Mouse (Mus musculus) limb, embryonic 15.5 days (tissue): ENCODE data around the gene Ltbp3. TPM values are rescaled to one million over a fixed set of nuclear protein-coding genes. Genes with fewer than 3 reads are reported as not detected.

ENCODE experiments used
- ATAC-seq: fragments of 200-750 bp; cut with Nextera tagmentation; 2 replicates; pipeline ENCODE4 v1.8.0; 2017; ENCODE audit warnings: low read depth, moderate TSS enrichment; ENCODE audit not compliant: insufficient number of reproducible peaks, low FRiP score, low TSS enrichment
- H3K27ac ChIP-seq: fragments of 300-500 bp; sonication (generic); 2 replicates; pipeline ENCODE4 v1.5.1; 2015; ENCODE audit warnings: moderate library complexity, mild to moderate bottlenecking, inconsistent platforms
- H3K27me3 ChIP-seq: fragments of 300-500 bp; sonication (generic); 2 replicates; pipeline ENCODE4 v1.6.1; 2015; ENCODE audit warnings: inconsistent platforms
- H3K36me3 ChIP-seq: fragments of 300-500 bp; sonication (generic); 2 replicates; pipeline ENCODE4 v1.6.1; 2015; ENCODE audit warnings: inconsistent platforms
- H3K4me1 ChIP-seq: fragments of 300-500 bp; sonication (generic); 2 replicates; pipeline ENCODE4 v1.6.1; 2015; ENCODE audit warnings: inconsistent platforms
- H3K4me2 ChIP-seq: fragments of 300-500 bp; sonication (generic); 2 replicates; pipeline ENCODE4 v1.6.1; 2015; ENCODE audit warnings: mild to moderate bottlenecking, inconsistent platforms
- H3K4me3 ChIP-seq: fragments of 300-500 bp; sonication (generic); 2 replicates; pipeline ENCODE4 v1.5.1; 2015; ENCODE audit warnings: mild to moderate bottlenecking, inconsistent platforms
- H3K9ac ChIP-seq: fragments of 300-500 bp; sonication (generic); 2 replicates; pipeline ENCODE4 v1.6.1; 2015; ENCODE audit warnings: inconsistent platforms
- H3K9me3 ChIP-seq: fragments of 300-500 bp; sonication (generic); 2 replicates; pipeline ENCODE4 v1.6.1; 2016; ENCODE audit warnings: inconsistent platforms
- WGBS: fragments of 180-500 bp; shearing (Covaris S2); methylation state at CpG from one replicate; pipeline ENCODE4 v1.1.7; 2015; 5-methylcytosine and 5-hydroxymethylcytosine counted together
- polyA plus RNA-seq: library from polyadenylated mRNA; unstranded; fragments of >200 nt; fragmentation: Nextera tagmentation; extraction: Ambion mirVana; gene quantifications from 2 replicates; pipeline ENCODE4 v1.2.1, GENCODE M21; 2015

The Ltbp3 gene
- polyA plus RNA-seq, 1 experiment from 2014 or later = 64.3 TPM

GRCm38 (mm10) chr19:5742241-5742641 lies 1.5 kb downstream of the Ltbp3 start:
- Histone ChIP-seq H3K4me3 (peak overlapping the region; percentile 81), H3K36me3 (peaks cover under 1% of the 10 kb centered on the region; the same call in 1 of the 2 replicates), H3K9ac (peak overlapping the region; percentile 89), H3K27me3 (no peaks in the 10 kb centered on the region), H3K4me1 (peaks cover 67% of the 10 kb centered on the region), H3K4me2 (peak overlapping the region; percentile 86), H3K27ac (peak overlapping the region; percentile 99), H3K9me3 (no peaks in the 10 kb centered on the region)
- 1% methylated on average over 32 of the region's 32 CpGs for WGBS
- ATAC-seq = no peak

- H3K4me2 ChIP-seq = peak overlapping the region; percentile 86
- peaks cover 12% of the 10 kb centered on the region for H3K36me3 ChIP-seq
- peaks cover 67% of the 10 kb centered on the region for H3K4me1 ChIP-seq
- no peaks in the 10 kb centered on the region for H3K9me3 ChIP-seq
- peaks cover 2% of the 10 kb centered on the region; the same call in 1 of the 2 replicates for H3K27me3 ChIP-seq
- H3K9ac ChIP-seq = 0 out of 2 replicates have a peak overlapping the region, but pooled peaks have one; percentile 11
- no peak for ATAC-seq
- H3K27ac ChIP-seq = no peak overlapping the region
- WGBS = 62% methylated on average over 5 of the region's 5 CpGs
- peak overlapping the region; percentile 81 for H3K4me3 ChIP-seq
Observed at GRCm38 (mm10) chr19:5743576-5743975, 2.9 kb downstream of the Ltbp3 start.

GRCm38 (mm10) chr19:5745756-5746710 lies 5.3 kb downstream of the Ltbp3 start:
- Histone ChIP-seq H3K4me3 (peak overlapping the region; percentile 23), H3K9me3 (no peaks in the 10 kb centered on the region), H3K4me1 (peaks cover 52% of the 10 kb centered on the region), H3K4me2 (peak overlapping the region; percentile 41), H3K9ac (peak overlapping the region; percentile 23; the same call in 1 of the 2 replicates), H3K36me3 (peaks cover 30% of the 10 kb centered on the region), H3K27me3 (peaks cover 19% of the 10 kb centered on the region), H3K27ac (no peak overlapping the region)
- 7% methylated on average over 36 of the region's 36 CpGs for WGBS
- no peak for ATAC-seq

DNA sequence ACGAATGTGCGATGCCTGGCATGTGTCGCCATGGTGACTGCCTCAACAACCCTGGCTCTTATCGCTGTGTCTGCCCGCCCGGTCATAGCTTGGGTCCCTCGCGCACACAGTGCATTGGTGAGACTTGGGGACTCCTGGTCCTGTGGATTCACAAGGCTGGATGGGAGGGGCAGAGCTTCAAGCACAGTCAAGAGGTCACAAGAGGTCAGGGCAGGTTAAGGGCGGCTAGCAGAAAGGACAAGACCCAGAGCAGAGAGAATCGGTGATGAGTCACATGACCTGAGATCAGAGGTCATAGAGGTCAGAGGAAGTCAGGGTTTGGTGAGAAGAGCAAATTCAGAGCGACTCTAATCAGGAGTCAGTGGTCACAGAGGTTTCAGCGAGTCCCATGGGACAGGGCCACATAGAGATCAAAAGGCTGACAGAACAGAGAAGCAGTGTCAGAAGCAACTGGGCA lies 6.2 kb downstream of the Ltbp3 start:
- Histone ChIP-seq H3K36me3 (peaks cover 38% of the 10 kb centered on the region), H3K9me3 (no peaks in the 10 kb centered on the region), H3K4me3 (no peak overlapping the region), H3K9ac (no peak overlapping the region), H3K27ac (no peak overlapping the region), H3K4me2 (no peak overlapping the region), H3K4me1 (peaks cover 53% of the 10 kb centered on the region), H3K27me3 (peaks cover 23% of the 10 kb centered on the region)
- 49% methylated on average over 12 of the region's 12 CpGs for WGBS
- no peak for ATAC-seq

DNA sequence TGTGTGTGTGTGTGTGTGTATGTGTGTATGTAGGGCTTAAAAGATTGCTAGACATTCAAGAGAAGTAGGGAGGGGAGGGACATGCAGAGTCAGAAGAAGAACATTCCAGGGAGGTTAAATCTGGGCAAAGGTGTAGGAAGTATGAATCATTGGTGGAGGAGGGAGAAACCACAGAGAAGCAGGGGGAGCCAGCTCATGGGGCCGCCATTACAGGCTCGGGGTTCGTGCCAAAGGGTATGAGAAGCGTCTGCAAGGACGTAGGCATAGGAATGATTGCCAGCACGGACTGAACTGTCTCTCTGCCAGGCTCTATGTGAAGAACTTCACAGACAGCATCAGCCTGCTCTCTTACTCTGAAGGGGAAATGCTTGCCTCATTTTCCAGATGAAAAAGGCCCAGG lies 8.8 kb downstream of the Ltbp3 start:
- peaks cover 30% of the 10 kb centered on the region for H3K27me3 ChIP-seq
- WGBS = 61% methylated on average over 6 of the region's 6 CpGs

DNA sequence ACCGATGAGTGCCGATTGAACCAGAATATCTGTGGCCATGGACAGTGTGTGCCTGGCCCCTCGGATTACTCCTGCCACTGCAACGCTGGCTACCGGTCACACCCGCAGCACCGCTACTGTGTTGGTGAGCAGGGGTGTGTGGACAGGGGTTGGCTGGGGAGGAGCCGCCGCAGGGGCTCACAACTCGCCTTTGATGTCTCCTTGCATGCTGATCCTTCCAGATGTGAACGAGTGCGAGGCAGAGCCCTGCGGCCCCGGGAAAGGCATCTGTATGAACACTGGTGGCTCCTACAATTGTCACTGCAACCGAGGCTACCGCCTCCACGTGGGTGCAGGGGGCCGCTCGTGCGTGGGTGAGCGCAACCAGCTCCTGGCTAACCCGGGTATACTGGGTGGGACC lies 10.2 kb downstream of the Ltbp3 start:
- Histone ChIP-seq H3K9ac (no peak overlapping the region), H3K4me3 (no peak overlapping the region)

More for the DNA sequence above, 8.8 kb downstream of the Ltbp3 start:
- Histone ChIP-seq H3K4me2 (no peak overlapping the region), H3K4me1 (peaks cover 28% of the 10 kb centered on the region), H3K9ac (no peak overlapping the region), H3K4me3 (no peak overlapping the region), H3K9me3 (no peaks in the 10 kb centered on the region), H3K27ac (no peak overlapping the region), H3K36me3 (peaks cover 61% of the 10 kb centered on the region)
- no peak for ATAC-seq

GRCm38 (mm10) chr19:5751742-5752141 lies 11.0 kb downstream of the Ltbp3 start:
- H3K27me3 ChIP-seq = peaks cover 52% of the 10 kb centered on the region
- WGBS = 18% methylated on average over 20 of the region's 20 CpGs
- H3K9me3 ChIP-seq = no peaks in the 10 kb centered on the region
- peaks cover 81% of the 10 kb centered on the region for H3K36me3 ChIP-seq
- peaks cover 17% of the 10 kb centered on the region for H3K4me1 ChIP-seq
- H3K4me2 ChIP-seq = no peak overlapping the region
- no peak overlapping the region for H3K9ac ChIP-seq
- 0 out of 2 replicates have a peak overlapping the region, but pooled peaks have one; percentile 3 for H3K4me3 ChIP-seq
- H3K27ac ChIP-seq = no peak overlapping the region
- no peak for ATAC-seq

More for the DNA sequence above, 10.2 kb downstream of the Ltbp3 start:
- no peak for ATAC-seq
- H3K4me1 ChIP-seq = peaks cover 13% of the 10 kb centered on the region
- peaks cover 45% of the 10 kb centered on the region for H3K27me3 ChIP-seq
- H3K36me3 ChIP-seq = peaks cover 74% of the 10 kb centered on the region
- H3K4me2 ChIP-seq = no peak overlapping the region
- no peak overlapping the region for H3K27ac ChIP-seq
- no peaks in the 10 kb centered on the region for H3K9me3 ChIP-seq
- WGBS = 18% methylated on average over 22 of the region's 22 CpGs

DNA sequence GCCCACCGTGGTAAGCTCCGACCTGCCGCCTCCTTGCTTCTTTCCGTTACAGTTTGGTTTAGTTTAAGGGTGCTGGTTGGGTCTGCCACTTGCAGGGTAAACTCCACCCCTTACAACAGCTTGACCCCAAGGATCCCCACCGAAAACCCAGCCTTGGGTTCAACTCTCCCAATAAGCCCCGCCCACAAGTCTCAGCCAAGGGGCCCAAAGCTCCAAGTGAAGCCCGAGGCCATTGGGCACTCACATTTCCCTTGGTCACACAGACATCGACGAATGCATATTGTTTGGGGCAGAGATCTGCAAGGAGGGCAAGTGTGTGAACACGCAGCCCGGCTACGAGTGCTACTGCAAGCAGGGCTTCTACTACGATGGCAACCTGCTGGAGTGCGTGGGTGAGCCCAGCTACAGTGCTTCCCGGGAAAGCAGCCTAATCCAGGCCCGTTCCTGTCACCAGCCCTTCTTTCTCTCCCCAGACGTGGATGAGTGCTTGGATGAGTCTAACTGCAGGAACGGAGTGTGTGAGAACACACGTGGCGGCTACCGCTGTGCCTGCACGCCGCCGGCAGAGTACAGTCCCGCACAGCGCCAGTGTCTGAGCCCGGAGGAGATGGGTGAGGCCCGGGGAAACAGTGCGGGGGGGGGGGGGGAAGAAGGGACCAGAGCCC lies 15.7 kb downstream of the Ltbp3 start:
- H3K4me1 ChIP-seq = peaks cover 15% of the 10 kb centered on the region
- H3K9ac ChIP-seq = no peak overlapping the region
- 0 out of 2 replicates have a peak overlapping the region, but pooled peaks have one; percentile 22 for H3K4me2 ChIP-seq
- H3K27ac ChIP-seq = no peak overlapping the region
- H3K36me3 ChIP-seq = peaks cover 93% of the 10 kb centered on the region
- 20% methylated on average over 28 of the region's 29 CpGs for WGBS
- H3K27me3 ChIP-seq = peaks cover 42% of the 10 kb centered on the region
- H3K9me3 ChIP-seq = no peaks in the 10 kb centered on the region
- 0 out of 2 replicates have a peak, but pooled peaks have one; percentile 22 for ATAC-seq
- 0 out of 2 replicates have a peak overlapping the region, but pooled peaks have one; percentile 1 for H3K4me3 ChIP-seq

DNA sequence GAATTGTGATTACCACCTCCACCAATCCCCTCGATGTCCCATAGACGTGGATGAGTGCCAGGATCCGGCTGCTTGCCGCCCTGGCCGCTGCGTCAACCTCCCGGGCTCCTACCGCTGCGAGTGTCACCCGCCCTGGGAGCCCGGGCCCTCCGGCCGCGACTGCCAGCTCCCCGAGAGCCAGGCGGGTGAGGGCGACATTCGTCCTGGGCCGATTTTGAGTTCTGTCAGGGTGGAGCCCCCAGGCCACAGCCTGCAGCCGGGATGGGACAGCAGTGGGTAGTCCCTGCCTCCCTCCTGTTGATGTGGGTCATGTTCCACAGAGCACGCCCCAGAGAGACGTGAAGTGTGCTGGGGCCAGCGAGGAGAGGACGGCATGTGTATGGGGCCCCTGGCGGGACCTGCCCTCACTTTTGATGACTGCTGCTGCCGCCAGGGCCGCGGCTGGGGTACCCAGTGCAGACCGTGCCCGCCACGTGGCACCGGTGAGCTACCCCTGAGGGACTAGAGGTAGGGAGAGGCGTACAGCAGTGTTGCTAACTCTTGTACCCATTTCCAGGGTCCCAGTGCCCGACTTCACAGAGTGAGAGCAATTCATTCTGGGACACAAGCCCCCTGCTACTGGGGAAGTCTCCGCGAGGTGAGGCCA lies 16.4 kb downstream of the Ltbp3 start:
- Histone ChIP-seq H3K36me3 (peaks cover 94% of the 10 kb centered on the region), H3K9ac (peak overlapping the region; percentile 26; the same call in 1 of the 2 replicates), H3K9me3 (no peaks in the 10 kb centered on the region), H3K27me3 (peaks cover 42% of the 10 kb centered on the region), H3K4me3 (0 out of 2 replicates have a peak overlapping the region, but pooled peaks have one; percentile 1), H3K27ac (no peak overlapping the region), H3K4me1 (peaks cover 13% of the 10 kb centered on the region), H3K4me2 (peak overlapping the region; percentile 22; the same call in 1 of the 2 replicates)
- WGBS = 23% methylated on average over 36 of the region's 36 CpGs
- ATAC-seq = peak; percentile 20; the same call in 1 of the 2 replicates

DNA sequence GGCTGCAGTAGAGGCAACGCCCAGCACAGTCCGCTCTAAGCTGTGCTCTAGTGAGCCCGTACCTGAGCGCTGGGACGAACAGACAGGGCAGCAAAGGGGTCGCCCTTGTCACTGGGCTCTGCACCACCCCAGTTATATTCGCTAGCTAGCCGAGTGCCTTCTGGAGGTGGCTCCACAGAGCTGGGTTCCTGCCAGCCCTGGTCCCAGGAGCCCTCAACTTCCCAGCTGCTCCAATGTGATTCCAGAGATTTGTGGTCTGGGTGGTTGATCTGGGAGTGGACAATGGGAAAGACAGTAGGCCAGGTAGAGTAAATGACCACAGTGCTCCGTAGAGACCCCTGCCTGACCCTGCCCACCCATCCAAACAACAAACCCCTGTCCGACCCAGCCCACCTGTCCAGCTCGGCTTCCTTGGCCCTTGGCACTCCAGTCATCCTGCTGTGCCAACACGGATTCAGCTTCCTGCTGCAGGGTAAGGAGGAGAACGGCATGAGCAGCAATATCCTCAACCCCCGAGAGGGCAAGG lies 18.2 kb downstream of the Ltbp3 start:
- Histone ChIP-seq H3K27ac (no peak overlapping the region), H3K9me3 (no peaks in the 10 kb centered on the region), H3K4me1 (peaks cover 13% of the 10 kb centered on the region), H3K4me2 (no peak overlapping the region), H3K4me3 (no peak overlapping the region), H3K9ac (no peak overlapping the region), H3K27me3 (peaks cover 35% of the 10 kb centered on the region), H3K36me3 (peaks cover 93% of the 10 kb centered on the region)
- ATAC-seq = no peak
- WGBS = 87% methylated on average over 14 of the region's 14 CpGs

- no peaks in the 10 kb centered on the region for H3K4me1 ChIP-seq
- 0 out of 2 replicates have a peak, but pooled peaks cover under 1% of the 10 kb centered on the region for H3K27me3 ChIP-seq
- peaks cover 97% of the 10 kb centered on the region for H3K36me3 ChIP-seq
- no peak for ATAC-seq
- no peak overlapping the region for H3K4me3 ChIP-seq
- no peaks in the 10 kb centered on the region for H3K9me3 ChIP-seq
- H3K4me2 ChIP-seq = no peak overlapping the region
- H3K9ac ChIP-seq = no peak overlapping the region
- H3K27ac ChIP-seq = no peak overlapping the region
- WGBS = 95% methylated on average over 6 of the region's 6 CpGs
Observed at GRCm38 (mm10) chr19:5763163-5763562, 22.5 kb downstream of the Ltbp3 start.
